Mouse (Mus musculus) kidney, adult 2 months (tissue): ENCODE data around the gene Gm5426. TPM values are rescaled to one million over a fixed set of nuclear protein-coding genes. Genes with fewer than 3 reads are reported as not detected.

Source experiments
- DNase-seq: peaks from one replicate; pipeline ENCODE4 v3.0.0; 2021
- H3K27ac ChIP-seq: fragments of 200-500 bp; 2 replicates; pipeline ENCODE4 v1.5.1; 2012; ENCODE audit warnings: low read depth, low read length, control low read depth, inconsistent platforms; ENCODE audit not compliant: insufficient read depth
- H3K27me3 ChIP-seq: fragments of 200-500 bp; replicated peaks from 2 replicates; pipeline ENCODE4 v1.6.1; 2012; ENCODE audit warnings: mild to moderate bottlenecking, moderate library complexity, low read length, inconsistent platforms; ENCODE audit not compliant: control insufficient read depth, insufficient read depth
- H3K36me3 ChIP-seq: fragments of 200-500 bp; 2 replicates; pipeline ENCODE4 v1.6.1; 2012; ENCODE audit warnings: mild to moderate bottlenecking, moderate library complexity, low read length, inconsistent platforms; ENCODE audit not compliant: control insufficient read depth, insufficient read depth
- H3K4me1 ChIP-seq: fragments of 200-500 bp; 2 replicates; pipeline ENCODE4 v1.6.1; 2011; ENCODE audit warnings: low read length; ENCODE audit not compliant: control insufficient read depth, insufficient read depth
- H3K4me3 ChIP-seq: fragments of 200-500 bp; 2 replicates; pipeline ENCODE4 v1.5.1; 2011; ENCODE audit warnings: mild to moderate bottlenecking, low read depth, low read length, control low read depth; ENCODE audit not compliant: insufficient read depth
- CTCF ChIP-seq: fragments of 200-500 bp; conservative IDR thresholded peaks from 2 replicates; pipeline ENCODE4 v1.5.1; 2011; ENCODE audit warnings: low read depth, mild to moderate bottlenecking, control low read depth, low read length, moderate library complexity, mixed read lengths; ENCODE audit not compliant: insufficient read depth, insufficient read length
- POLR2A ChIP-seq: fragments of 200-500 bp; IDR thresholded peaks from one replicate; pipeline ENCODE4 v1.6.1; 2011; ENCODE audit warnings: low read depth, low read length, control low read depth
- WGBS: fragments of 180-500 bp; shearing (Covaris S2); methylation state at CpG from one replicate; pipeline ENCODE4 v1.1.7; 2018; 5-methylcytosine and 5-hydroxymethylcytosine counted together
- polyA plus RNA-seq: library from polyadenylated mRNA; depleted of rRNA; stranded (reverse); fragments of >200 nt; gene quantifications from 2 replicates; pipeline ENCODE4 v1.2.3, GENCODE M21; 2012

Gene Gm5426
- polyA plus RNA-seq, 1 experiment = not detected

DNA sequence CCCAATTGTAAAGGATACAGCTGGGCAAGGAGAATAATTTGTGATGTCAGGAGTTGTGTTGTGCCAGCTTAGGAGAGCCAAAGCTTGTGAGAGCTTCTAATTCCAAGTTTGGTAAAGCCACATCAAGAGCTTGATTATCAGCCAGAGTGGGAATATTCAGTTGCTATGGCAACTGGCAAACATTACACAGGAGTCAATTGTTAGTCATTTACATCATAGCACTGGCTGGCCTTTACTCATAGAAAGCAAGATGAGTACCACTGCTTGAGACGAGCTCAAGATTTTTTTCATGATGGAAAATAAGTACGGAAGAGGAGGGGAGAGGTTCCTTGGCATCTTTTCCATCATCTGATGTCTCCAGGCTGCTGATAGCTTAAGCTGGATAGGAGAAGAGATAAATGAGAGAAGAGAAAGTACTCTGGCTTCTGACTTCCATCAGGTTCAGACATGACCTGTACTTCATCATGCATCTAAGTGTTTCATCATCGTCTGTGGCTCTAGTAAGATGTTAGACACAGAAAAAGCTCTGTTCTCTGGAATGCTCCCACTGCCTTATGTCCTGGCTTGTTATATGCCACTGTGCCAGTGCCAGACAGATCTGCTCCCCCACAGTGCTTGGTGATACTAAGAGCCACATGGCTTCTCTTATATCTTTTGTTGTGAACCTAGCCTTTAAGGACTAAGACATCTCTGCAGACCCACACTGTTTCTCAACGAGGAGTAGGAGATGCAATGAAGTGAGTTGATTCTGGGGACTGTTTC lies 15.0 kb upstream of the Gm5426 start:
- WGBS = 75% methylated on average over 4 of the region's 4 CpGs
- no peak overlapping the region for H3K27ac ChIP-seq
- DNase-seq = no peak
- no peak for TF ChIP-seq POLR2A
- TF ChIP-seq CTCF = no peak
- no peaks in the 10 kb centered on the region for H3K36me3 ChIP-seq
- H3K27me3 ChIP-seq = no peaks in the 10 kb centered on the region; the same call in 1 of the 2 replicates
- H3K4me3 ChIP-seq = no peak overlapping the region
- H3K4me1 ChIP-seq = peaks cover 7% of the 10 kb centered on the region; the same call in 1 of the 2 replicates

DNA sequence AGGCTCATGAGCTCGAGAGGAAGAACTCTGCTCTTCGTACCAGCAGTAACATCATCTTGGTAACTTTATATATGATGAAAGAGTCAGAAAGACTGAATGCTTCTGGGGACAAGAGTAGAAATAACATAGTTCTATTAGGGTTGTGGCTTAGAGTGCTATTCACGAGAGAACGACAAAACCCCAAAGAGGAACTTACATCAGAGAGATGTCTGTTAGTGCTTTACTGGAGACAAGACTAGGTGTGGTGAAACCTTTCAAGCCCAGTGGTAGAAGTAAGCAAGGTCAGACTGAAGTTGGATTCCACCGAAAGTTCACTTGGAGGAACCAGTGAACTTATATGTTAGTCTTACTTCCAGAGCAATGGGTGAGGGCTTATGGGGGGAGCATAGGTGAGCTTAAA lies 12.5 kb upstream of the Gm5426 start:
- DNase-seq = no peak
- Histone ChIP-seq H3K27me3 (no peaks in the 10 kb centered on the region; the same call in 1 of the 2 replicates), H3K4me3 (no peak overlapping the region), H3K36me3 (no peaks in the 10 kb centered on the region), H3K4me1 (peaks cover 7% of the 10 kb centered on the region; the same call in 1 of the 2 replicates), H3K27ac (no peak overlapping the region)
- TF ChIP-seq CTCF (no peak), POLR2A (no peak)
- 74% methylated on average over 5 of the region's 5 CpGs for WGBS

DNA sequence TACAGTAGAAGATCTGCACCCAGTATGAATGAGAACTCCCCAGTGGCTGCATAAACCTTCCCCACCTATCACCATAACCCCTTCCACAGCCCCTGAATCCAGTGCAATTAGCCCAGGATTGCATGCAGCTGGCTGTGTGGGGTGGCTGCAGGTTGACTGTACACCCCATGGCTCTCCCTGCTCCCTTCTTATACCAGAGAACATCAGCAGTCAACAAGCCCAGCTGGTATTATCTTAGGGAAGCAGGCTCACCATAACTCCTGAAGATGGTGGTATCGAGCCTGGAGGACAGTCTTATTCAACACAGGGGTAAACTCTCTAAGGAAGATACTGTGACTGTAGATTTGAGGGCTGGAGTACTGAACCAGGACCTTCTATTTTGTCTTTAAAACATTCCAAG lies 12.1 kb upstream of the Gm5426 start:
- TF ChIP-seq POLR2A = no peak
- no peak for TF ChIP-seq CTCF
- H3K4me3 ChIP-seq = no peak overlapping the region
- 84% methylated on average over 1 of the region's 1 CpGs for WGBS
- H3K27me3 ChIP-seq = no peaks in the 10 kb centered on the region; the same call in 1 of the 2 replicates
- H3K36me3 ChIP-seq = no peaks in the 10 kb centered on the region
- H3K27ac ChIP-seq = no peak overlapping the region
- DNase-seq = no peak
- peaks cover 7% of the 10 kb centered on the region; the same call in 1 of the 2 replicates for H3K4me1 ChIP-seq

DNA sequence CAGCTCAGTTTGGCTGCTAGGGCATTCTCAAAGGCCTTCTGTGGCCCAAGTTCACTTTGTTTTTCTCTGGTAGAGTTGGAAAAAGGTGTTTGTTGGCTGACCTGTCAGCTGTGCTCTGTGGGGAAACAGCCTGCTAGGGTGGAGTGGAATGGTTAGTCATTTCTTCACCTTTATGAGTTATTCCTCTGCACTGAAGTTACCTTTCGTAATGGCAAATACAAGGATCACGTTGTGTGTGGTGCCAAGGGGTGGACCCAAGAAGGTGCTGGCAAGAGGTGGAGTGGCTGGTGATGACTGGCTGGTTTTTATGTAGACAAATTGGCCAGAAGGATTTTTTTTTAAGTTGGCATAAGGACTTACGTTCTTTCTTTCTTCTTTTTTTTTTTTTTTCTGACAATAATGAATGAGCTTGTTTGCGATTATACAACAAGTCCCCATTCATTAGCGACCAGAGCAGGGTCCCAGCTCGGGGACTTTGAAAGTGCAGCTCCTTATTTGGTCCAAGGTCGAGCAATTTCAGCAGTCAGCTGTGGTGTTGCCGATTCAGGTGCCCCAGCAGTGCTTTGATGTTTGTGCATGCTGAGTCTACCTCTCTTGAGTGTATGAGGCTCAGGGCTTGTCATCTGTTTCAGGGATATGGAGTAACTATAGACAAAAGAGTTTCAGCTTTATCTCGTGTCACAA lies 10.5 kb upstream of the Gm5426 start:
- TF ChIP-seq CTCF = no peak
- TF ChIP-seq POLR2A = no peak
- Histone ChIP-seq H3K36me3 (no peaks in the 10 kb centered on the region), H3K4me1 (peaks cover 7% of the 10 kb centered on the region; the same call in 1 of the 2 replicates), H3K27ac (peak overlapping the region; percentile 43; the same call in 1 of the 2 replicates), H3K4me3 (no peak overlapping the region), H3K27me3 (no peaks in the 10 kb centered on the region; the same call in 1 of the 2 replicates)
- WGBS = 56% methylated on average over 9 of the region's 9 CpGs
- peak; percentile 86 for DNase-seq

DNA sequence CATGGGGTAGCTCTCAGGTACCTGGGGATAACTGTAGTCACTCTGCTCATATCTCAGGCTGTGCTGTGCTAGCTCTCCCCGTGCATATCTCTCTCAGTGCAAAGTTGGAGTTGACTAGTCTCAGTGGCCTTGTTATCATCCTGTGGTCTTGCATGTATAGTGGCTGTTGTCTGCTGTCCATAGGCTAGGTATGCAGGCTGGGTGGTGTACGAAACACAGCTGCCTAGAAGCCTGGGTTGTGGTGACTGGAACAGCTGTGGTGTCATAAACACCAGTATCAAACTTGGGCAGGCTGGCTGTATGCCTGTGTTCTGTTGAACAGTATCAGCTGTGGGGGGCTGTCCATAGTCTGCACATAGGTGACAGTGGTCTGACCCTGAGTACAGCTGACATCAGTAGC lies 7.2 kb upstream of the Gm5426 start:
- TF ChIP-seq CTCF = no peak
- TF ChIP-seq POLR2A = no peak
- Histone ChIP-seq H3K4me3 (no peak overlapping the region), H3K27ac (no peak overlapping the region), H3K27me3 (no peaks in the 10 kb centered on the region; the same call in 1 of the 2 replicates), H3K4me1 (peaks cover 7% of the 10 kb centered on the region; the same call in 1 of the 2 replicates), H3K36me3 (no peaks in the 10 kb centered on the region)
- no peak for DNase-seq
- WGBS = 81% methylated on average over 2 of the region's 2 CpGs

DNA sequence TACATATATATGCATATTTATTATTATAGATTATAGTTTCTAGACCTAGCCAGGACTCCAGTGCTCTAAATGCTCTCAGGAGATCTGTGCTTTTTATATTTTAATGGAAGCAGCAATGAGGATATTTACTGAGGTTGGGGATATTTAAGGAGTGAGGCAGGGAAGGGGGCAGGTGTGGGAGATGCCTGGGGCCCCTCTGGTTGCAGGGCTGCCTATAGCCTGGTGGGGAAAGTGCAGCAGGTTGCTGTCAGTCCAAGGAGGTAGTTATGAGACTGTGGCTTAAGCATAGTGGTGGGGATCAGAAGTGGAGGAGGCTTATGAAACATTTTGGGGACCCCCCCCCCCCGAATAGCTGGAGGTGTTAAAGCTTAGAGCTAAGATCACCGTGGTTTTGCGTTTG lies 6.0 kb upstream of the Gm5426 start:
- H3K27me3 ChIP-seq = no peaks in the 10 kb centered on the region
- whole genome bisulfite sequencing = 81% methylated on average over 3 of the region's 3 CpGs
- no peak overlapping the region for H3K4me3 ChIP-seq
- no peak overlapping the region for H3K27ac ChIP-seq
- H3K36me3 ChIP-seq = no peaks in the 10 kb centered on the region
- 0 out of 2 replicates have a peak, but pooled peaks cover 3% of the 10 kb centered on the region for H3K4me1 ChIP-seq
- TF ChIP-seq POLR2A (no peak), CTCF (no peak)
- DNase-seq = no peak

DNA sequence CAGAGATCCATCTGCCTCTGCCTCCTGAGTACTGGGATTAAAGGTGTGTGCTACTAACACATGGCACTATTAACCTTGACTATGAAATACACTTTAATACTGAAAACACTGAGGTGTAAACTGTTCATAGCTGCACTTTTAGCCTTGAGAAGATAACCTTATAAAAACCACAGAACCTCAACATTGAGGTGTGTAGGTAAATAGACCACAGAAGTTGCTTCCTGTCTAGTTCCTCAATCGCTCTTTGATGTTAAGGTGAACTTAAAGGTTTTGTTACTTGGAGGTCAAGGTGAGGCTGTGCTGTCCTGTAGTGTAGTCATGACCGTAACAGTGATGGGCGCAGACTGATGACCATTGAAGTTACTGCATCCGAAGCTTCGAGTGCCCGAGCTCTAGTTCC lies 5.3 kb upstream of the Gm5426 start:
- H3K4me3 ChIP-seq = no peak overlapping the region
- H3K27ac ChIP-seq = no peak overlapping the region
- DNase-seq = no peak
- H3K36me3 ChIP-seq = no peaks in the 10 kb centered on the region
- H3K4me1 ChIP-seq = no peaks in the 10 kb centered on the region
- H3K27me3 ChIP-seq = no peaks in the 10 kb centered on the region
- 91% methylated on average over 6 of the region's 6 CpGs for WGBS
- TF ChIP-seq CTCF (no peak), POLR2A (no peak)
